Mouse (Mus musculus) cerebellum, adult 2 months (tissue): ENCODE results near the gene Mast4.

Experiments
- CTCF ChIP-seq: fragments of 200-500 bp; IDR thresholded peaks from 2 replicates; pipeline ENCODE4 v1.5.1; 2011; ENCODE audit warnings: low read depth, mild to moderate bottlenecking, control low read depth, low read length, moderate library complexity, borderline replicate concordance; ENCODE audit not compliant: insufficient read depth
- POLR2A ChIP-seq: fragments of 200-500 bp; IDR thresholded peaks from 2 replicates; pipeline ENCODE4 v1.6.1; 2011; ENCODE audit warnings: low read length, control low read depth, borderline replicate concordance; ENCODE audit not compliant: insufficient read depth

- TF ChIP-seq CTCF (no peak), POLR2A (no peak)
These were observed 76.2 kb downstream of the Mast4 start for GRCm38 (mm10) chr13:103258106-103258505.
